Mouse (Mus musculus) neural tube, embryonic 14.5 days (tissue): ENCODE results near the gene Ehd4. TPM values are rescaled to one million over a fixed set of nuclear protein-coding genes. Genes with fewer than 3 reads are reported as not detected.
A peak's percentile ranks its signal among the peaks of the same experiment; 100 is the strongest.

ENCODE experiments used
- ATAC-seq: fragments of 200-750 bp; cut with Nextera tagmentation; 2 replicates; pipeline ENCODE4 v1.8.0; 2017; ENCODE audit warnings: low read depth, mild to moderate bottlenecking, moderate TSS enrichment, moderate library complexity
- H3K27ac ChIP-seq: fragments of 300-500 bp; sonication (generic); 2 replicates; pipeline ENCODE4 v1.5.1; 2014; ENCODE audit warnings: low read depth, mild to moderate bottlenecking, control low read depth, low read length, moderate library complexity, mixed read lengths
- H3K27me3 ChIP-seq: fragments of 300-500 bp; sonication (generic); 2 replicates; pipeline ENCODE4 v1.6.1; 2014; ENCODE audit warnings: low read length; ENCODE audit not compliant: control insufficient read depth, insufficient read depth
- H3K36me3 ChIP-seq: fragments of 300-500 bp; sonication (generic); 2 replicates; pipeline ENCODE4 v1.6.1; 2014; ENCODE audit warnings: low read length, mixed read lengths; ENCODE audit not compliant: control insufficient read depth, insufficient read depth
- H3K4me1 ChIP-seq: fragments of 300-500 bp; sonication (generic); 2 replicates; pipeline ENCODE4 v1.6.1; 2014; ENCODE audit warnings: low read length; ENCODE audit not compliant: control insufficient read depth, insufficient read depth
- H3K4me2 ChIP-seq: fragments of 300-500 bp; sonication (generic); 2 replicates; pipeline ENCODE4 v1.6.1; 2014; ENCODE audit warnings: mild to moderate bottlenecking, low read depth, low read length, control low read depth
- H3K4me3 ChIP-seq: fragments of 300-500 bp; sonication (generic); 2 replicates; pipeline ENCODE4 v1.5.1; 2014; ENCODE audit warnings: low read depth, low read length, control low read depth, mixed read lengths
- H3K9ac ChIP-seq: fragments of 300-500 bp; sonication (generic); replicated peaks from 2 replicates; pipeline ENCODE4 v1.6.1; 2014; ENCODE audit warnings: low read depth, mild to moderate bottlenecking, control low read depth, low read length, mixed read lengths
- H3K9me3 ChIP-seq: fragments of 300-500 bp; sonication (generic); 2 replicates; pipeline ENCODE4 v1.6.1; 2016; ENCODE audit warnings: low read length; ENCODE audit not compliant: control insufficient read depth
- whole genome bisulfite sequencing: fragments of 180-500 bp; shearing (Covaris S2); extraction: QIAGEN DNeasy Blood & Tissue Kit; methylation state at CpG from one replicate; pipeline ENCODE4 v1.1.7; 2014; 5-methylcytosine and 5-hydroxymethylcytosine counted together
- polyA plus RNA-seq: library from polyadenylated mRNA; unstranded; fragments of >200 nt; fragmentation: Nextera tagmentation; extraction: Ambion mirVana; gene quantifications from 2 replicates; pipeline ENCODE4 v1.2.1, GENCODE M21; 2014

Ehd4 gene
- polyA plus RNA-seq = 8.2 and 10.1 TPM in 2 replicates

DNA sequence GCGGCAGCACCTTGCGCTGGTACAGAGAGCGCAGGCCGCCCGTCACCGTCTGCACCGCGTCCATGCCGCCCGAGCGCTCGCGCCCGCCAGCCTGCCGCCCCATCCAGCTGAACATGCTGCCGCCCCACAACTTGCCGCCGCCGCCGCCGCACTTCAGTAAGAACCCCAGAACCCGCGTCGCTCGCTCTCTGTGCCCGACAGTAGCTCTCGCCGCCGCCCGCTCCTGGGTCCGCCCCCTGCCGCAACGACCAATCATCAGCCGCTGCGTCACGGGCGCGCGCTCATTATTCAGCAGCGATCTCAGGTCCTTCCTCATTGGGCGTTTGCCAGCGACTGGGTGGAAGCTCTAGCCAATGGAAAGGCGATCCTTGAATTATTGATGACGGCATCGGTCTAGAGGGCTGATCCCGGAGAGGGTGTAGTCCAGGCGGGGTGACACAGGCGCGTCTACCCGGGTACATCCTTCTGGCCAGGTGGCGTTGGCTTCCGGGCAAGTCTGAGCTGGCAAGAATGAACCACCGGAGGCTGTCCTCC is at the start of gene Ehd4:
Ehd4 (minus strand) TSS at position 246 of the 534 bp plus-strand sequence.
- WGBS = under 1% methylated on average over 53 of the region's 53 CpGs
- Histone ChIP-seq H3K27ac (no peak within 1 kb of the TSS), H3K4me2 (peak within 1 kb of the TSS; percentile 96), H3K36me3 (no peaks in the 10 kb centered on the region), H3K9me3 (no peaks in the 10 kb centered on the region), H3K4me3 (peak within 1 kb of the TSS; percentile 68), H3K9ac (peak within 1 kb of the TSS; percentile 52), H3K27me3 (0 out of 2 replicates have a peak, but pooled peaks cover 3% of the 10 kb centered on the region), H3K4me1 (no peaks in the 10 kb centered on the region)
- peak; percentile 98 for ATAC-seq

DNA sequence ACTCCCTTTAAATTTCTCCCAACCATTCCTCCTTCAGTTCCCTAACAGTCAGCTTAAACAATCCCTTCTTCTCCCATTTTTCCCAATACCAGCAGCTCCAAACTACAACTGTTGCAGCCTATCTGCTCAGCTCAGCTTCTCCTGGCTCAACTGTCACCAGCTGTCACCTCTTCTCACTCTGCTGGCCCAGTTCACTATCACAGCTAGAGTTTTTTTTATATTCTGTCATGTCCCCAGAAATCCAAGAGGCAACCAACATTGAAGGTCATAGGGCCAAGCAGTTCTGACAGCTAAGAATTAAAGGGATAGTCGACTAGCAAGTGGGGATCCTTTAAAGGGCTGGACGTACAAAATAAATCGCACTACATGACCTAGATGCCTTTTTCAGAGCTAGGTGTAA is 49.3 kb upstream of the Ehd4 start:
- Histone ChIP-seq H3K4me3 (no peak overlapping the region), H3K4me2 (no peak overlapping the region), H3K9me3 (no peaks in the 10 kb centered on the region), H3K4me1 (no peaks in the 10 kb centered on the region), H3K9ac (no peak overlapping the region), H3K27me3 (no peaks in the 10 kb centered on the region), H3K36me3 (no peaks in the 10 kb centered on the region), H3K27ac (no peak overlapping the region)
- no peak for ATAC-seq
- 77% methylated on average over 3 of the region's 3 CpGs for WGBS

DNA sequence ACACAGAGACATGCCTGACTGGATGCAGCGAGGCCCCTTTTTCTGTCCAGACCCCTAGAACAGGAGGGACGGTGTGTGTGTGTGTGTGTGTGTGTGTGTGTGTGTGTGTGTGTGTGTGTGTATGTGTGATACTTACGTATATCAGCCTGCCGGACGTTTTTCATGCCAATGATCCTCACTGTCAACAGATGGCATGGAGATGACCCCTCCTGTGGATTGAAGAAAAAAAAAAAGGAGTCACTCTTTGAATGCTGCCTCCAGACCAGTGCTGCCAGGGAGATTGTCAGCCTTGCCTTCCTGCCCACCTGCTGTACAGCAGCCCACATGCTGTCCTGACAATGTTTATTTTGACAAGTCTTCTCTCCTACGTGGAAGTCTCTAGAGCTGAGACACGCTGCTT is 45.7 kb upstream of the Ehd4 start:
- H3K4me2 ChIP-seq = no peak overlapping the region
- no peaks in the 10 kb centered on the region for H3K36me3 ChIP-seq
- no peak overlapping the region for H3K9ac ChIP-seq
- H3K27ac ChIP-seq = no peak overlapping the region
- no peaks in the 10 kb centered on the region for H3K4me1 ChIP-seq
- no peak for ATAC-seq
- 68% methylated on average over 7 of the region's 7 CpGs for whole genome bisulfite sequencing
- H3K9me3 ChIP-seq = no peaks in the 10 kb centered on the region
- H3K27me3 ChIP-seq = no peaks in the 10 kb centered on the region
- no peak overlapping the region for H3K4me3 ChIP-seq

DNA sequence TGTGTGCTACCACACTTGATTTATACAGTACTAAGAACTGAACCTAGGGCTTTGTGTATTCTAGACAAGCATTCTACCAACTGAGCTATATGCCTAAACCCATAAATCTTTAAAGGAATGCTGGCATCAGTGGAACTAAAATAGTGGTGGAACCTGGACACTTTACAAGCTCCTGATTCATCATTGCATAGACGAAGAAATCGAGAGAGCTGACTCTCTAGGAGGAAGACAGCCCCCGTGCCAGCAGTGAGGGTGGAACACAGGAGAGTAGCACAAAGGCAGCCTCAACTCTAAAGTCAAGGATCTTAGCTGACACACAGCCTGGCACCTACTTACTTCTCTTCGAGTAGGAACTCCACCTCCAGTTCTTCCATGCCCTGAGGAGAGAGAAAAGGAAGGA is 33.8 kb upstream of the Ehd4 start:
- no peak overlapping the region for H3K4me2 ChIP-seq
- no peaks in the 10 kb centered on the region for H3K36me3 ChIP-seq
- H3K9me3 ChIP-seq = no peaks in the 10 kb centered on the region
- no peaks in the 10 kb centered on the region for H3K27me3 ChIP-seq
- H3K4me3 ChIP-seq = no peak overlapping the region
- H3K4me1 ChIP-seq = no peaks in the 10 kb centered on the region
- no peak for ATAC-seq
- H3K27ac ChIP-seq = no peak overlapping the region
- WGBS = 89% methylated on average over 4 of the region's 4 CpGs
- H3K9ac ChIP-seq = no peak overlapping the region

DNA sequence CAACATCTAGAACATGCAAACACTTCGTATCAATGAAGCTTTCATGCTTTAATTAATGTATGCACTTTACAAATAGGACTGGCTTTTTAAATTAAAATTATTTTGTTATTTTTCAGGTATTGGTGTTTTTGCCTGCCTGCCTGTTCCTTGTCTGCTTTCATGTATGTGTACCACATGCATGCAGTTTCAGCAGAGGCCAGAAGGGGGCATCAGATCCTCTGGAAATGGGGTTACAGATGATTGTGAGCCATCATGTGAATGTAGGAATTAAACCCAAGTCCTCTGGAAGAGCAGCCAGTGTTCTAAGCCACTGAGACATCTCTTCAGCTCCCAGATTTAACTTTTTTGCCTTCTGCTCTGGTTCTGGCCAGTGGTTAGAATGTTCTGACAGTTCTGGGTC is 33.2 kb upstream of the Ehd4 start:
- Histone ChIP-seq H3K36me3 (no peaks in the 10 kb centered on the region), H3K27ac (no peak overlapping the region), H3K9ac (no peak overlapping the region), H3K9me3 (no peaks in the 10 kb centered on the region), H3K4me1 (no peaks in the 10 kb centered on the region), H3K4me3 (no peak overlapping the region), H3K4me2 (no peak overlapping the region), H3K27me3 (no peaks in the 10 kb centered on the region)
- ATAC-seq = no peak
- WGBS = 79% methylated on average over 1 of the region's 1 CpGs

DNA sequence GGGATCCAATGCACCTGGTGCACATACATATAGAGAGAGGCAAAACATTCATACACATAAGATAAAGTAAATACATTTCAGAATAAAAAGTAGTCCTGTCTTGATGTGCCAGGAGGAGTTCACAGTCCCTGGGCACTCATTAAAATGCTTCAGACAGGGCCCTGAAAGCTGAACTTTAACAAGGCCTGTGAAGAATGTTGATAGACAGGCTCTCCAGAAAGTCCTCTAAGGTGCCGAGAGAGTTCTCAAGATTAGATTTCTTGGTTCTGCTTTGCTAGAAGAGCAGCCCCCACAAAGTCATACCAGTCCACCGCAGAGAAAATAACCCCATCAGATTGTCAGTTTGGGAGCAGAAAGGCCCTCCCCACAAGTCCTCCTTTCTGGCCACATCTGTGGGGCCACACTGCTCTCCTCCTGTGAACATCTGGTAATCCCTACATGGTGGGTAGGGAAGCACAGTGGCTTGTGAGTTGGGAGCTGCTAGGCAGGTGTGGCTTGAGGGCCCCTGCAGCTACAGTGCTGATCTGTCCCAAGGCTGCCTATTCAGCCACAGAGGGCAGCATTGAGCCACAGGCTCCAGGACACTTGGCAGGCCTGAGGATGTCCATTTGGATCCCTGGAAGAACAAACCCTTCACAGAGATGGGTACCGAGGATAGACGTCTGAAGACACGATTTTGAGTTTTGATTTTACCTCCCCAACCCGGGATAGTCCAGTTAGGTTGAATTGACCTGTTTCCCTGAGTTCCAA is 31.3 kb upstream of the Ehd4 start:
- ATAC-seq = no peak
- no peaks in the 10 kb centered on the region for H3K4me1 ChIP-seq
- no peak overlapping the region for H3K27ac ChIP-seq
- no peak overlapping the region for H3K4me3 ChIP-seq
- H3K27me3 ChIP-seq = no peaks in the 10 kb centered on the region
- no peak overlapping the region for H3K4me2 ChIP-seq
- 86% methylated on average over 6 of the region's 6 CpGs for WGBS
- H3K9ac ChIP-seq = no peak overlapping the region
- no peaks in the 10 kb centered on the region for H3K36me3 ChIP-seq
- no peaks in the 10 kb centered on the region for H3K9me3 ChIP-seq

DNA sequence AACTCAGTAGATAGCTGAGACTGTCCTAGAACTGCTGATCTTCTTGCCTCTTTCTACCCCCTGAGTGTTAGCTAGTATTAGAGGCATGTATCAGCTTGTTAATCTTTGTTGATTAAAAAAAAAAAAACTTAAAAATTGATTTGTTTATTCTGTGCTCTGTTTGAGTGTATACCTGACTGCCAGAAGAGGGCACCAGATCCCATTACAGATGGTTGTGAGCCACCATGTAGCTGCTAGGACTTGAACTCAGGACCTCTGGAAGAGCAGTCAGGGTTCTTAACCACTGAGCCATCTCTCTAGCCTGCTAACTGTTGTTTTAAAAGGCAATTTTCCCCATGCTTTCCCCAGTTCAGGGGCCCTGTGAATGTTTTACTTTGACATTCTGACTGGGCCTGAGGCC is 24.5 kb upstream of the Ehd4 start:
- Histone ChIP-seq H3K27me3 (no peaks in the 10 kb centered on the region), H3K36me3 (no peaks in the 10 kb centered on the region), H3K4me2 (no peak overlapping the region), H3K9me3 (no peaks in the 10 kb centered on the region), H3K27ac (no peak overlapping the region), H3K4me1 (no peaks in the 10 kb centered on the region), H3K4me3 (no peak overlapping the region), H3K9ac (no peak overlapping the region)
- no peak for ATAC-seq

DNA sequence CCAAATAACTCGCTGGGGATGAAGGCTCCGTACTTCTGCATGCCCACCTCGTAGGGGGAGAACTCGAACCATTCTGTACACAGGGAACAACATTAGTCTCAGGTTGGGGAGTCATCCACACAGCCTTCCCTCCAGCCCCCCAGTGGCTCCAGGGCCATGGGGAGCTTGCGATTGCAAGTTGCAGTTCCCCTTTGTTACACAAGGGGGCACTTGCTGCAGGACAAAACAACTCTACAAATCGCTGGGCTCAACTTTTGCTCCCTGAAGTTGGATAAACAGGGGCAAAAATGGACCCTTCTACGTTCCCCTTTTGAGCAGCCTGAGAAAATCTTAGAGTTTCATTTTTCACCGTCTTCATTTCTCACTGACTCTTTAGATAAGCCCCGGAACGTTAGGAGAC is 19.3 kb upstream of the Ehd4 start:
- Histone ChIP-seq H3K9me3 (no peaks in the 10 kb centered on the region), H3K36me3 (no peaks in the 10 kb centered on the region), H3K4me1 (no peaks in the 10 kb centered on the region), H3K4me3 (no peak overlapping the region), H3K9ac (no peak overlapping the region), H3K27me3 (no peaks in the 10 kb centered on the region), H3K4me2 (no peak overlapping the region), H3K27ac (no peak overlapping the region)
- ATAC-seq = no peak
- 29% methylated on average over 10 of the region's 10 CpGs for WGBS

DNA sequence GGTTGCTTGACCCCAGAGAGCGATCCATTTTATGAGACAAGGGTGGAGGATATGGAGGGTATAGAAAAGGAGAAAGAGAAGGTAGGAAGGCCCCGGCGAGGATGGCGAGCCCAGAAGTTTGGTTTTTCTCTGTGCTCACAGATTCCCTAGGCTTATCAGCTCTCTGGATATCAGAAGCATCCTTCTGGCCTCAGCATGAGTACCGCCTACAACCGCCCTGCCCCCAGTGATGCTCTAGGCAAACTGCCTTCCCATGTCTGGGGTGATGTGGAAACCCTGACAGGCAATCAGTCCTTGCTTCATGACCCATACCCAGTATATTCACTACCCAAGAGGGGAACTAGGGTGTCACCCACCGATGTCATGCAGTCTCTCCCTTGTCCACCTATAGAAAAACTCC is 17.0 kb upstream of the Ehd4 start:
- no peak overlapping the region for H3K27ac ChIP-seq
- H3K4me3 ChIP-seq = no peak overlapping the region
- H3K36me3 ChIP-seq = no peaks in the 10 kb centered on the region
- no peak overlapping the region for H3K9ac ChIP-seq
- ATAC-seq = no peak
- H3K4me2 ChIP-seq = no peak overlapping the region
- no peaks in the 10 kb centered on the region for H3K9me3 ChIP-seq
- no peaks in the 10 kb centered on the region for H3K27me3 ChIP-seq
- 85% methylated on average over 7 of the region's 7 CpGs for WGBS
- H3K4me1 ChIP-seq = no peaks in the 10 kb centered on the region
